Mouse (Mus musculus) heart, postnatal 0 days (tissue): ENCODE results near the gene Fbxo44. TPM values are rescaled to one million over a fixed set of nuclear protein-coding genes. Genes with fewer than 3 reads are reported as not detected.

Experiments
- ATAC-seq: fragments of 200-750 bp; cut with Nextera tagmentation; 2 replicates; pipeline ENCODE4 v1.8.0; 2017; ENCODE audit warnings: low read depth, moderate number of reproducible peaks, moderate library complexity; ENCODE audit not compliant: insufficient read depth
- DNase-seq: peaks from one replicate; pipeline ENCODE4 v3.0.0-alpha.2; 2016; ENCODE audit warnings: low spot score
- H3K27ac ChIP-seq: fragments of 300-500 bp; sonication (generic); 2 replicates; pipeline ENCODE4 v1.5.1; 2014; ENCODE audit warnings: low read depth, mild to moderate bottlenecking
- H3K27me3 ChIP-seq: fragments of 300-500 bp; sonication (generic); 2 replicates; pipeline ENCODE4 v1.6.1; 2014; ENCODE audit warnings: low read length, mixed read lengths; ENCODE audit not compliant: control insufficient read depth, insufficient read depth
- H3K36me3 ChIP-seq: fragments of 300-500 bp; sonication (generic); replicated peaks from 2 replicates; pipeline ENCODE4 v1.6.1; 2014; ENCODE audit warnings: low read length, mixed read lengths; ENCODE audit not compliant: control insufficient read depth, insufficient read depth
- H3K4me1 ChIP-seq: fragments of 300-500 bp; sonication (generic); 2 replicates; pipeline ENCODE4 v1.6.1; 2014; ENCODE audit warnings: antibody characterized with exemption; ENCODE audit not compliant: control insufficient read depth, insufficient read depth
- H3K4me2 ChIP-seq: fragments of 300-500 bp; sonication (generic); 2 replicates; pipeline ENCODE4 v1.6.1; 2014; ENCODE audit warnings: low read depth, mild to moderate bottlenecking, low read length, moderate library complexity
- H3K4me3 ChIP-seq: fragments of 300-500 bp; sonication (generic); 2 replicates; pipeline ENCODE4 v1.5.1; 2014; ENCODE audit warnings: low read depth, low read length
- H3K9ac ChIP-seq: fragments of 300-500 bp; sonication (generic); replicated peaks from 2 replicates; pipeline ENCODE4 v1.6.1; 2014; ENCODE audit warnings: low read depth, low read length, mixed read lengths
- H3K9me3 ChIP-seq: fragments of 300-500 bp; sonication (generic); replicated peaks from 2 replicates; pipeline ENCODE4 v1.6.1; 2016; ENCODE audit warnings: low read length; ENCODE audit not compliant: control insufficient read depth
- CTCF ChIP-seq: IDR thresholded peaks from 2 replicates; pipeline ENCODE4 v1.5.1; 2016; ENCODE audit warnings: antibody characterized with exemption, control low read depth, low read depth
- EP300 ChIP-seq: IDR thresholded peaks from 2 replicates; pipeline ENCODE4 v1.6.1; 2016; ENCODE audit warnings: antibody characterized with exemption, low read depth
- WGBS: fragments of 180-500 bp; shearing (Covaris S2); extraction: QIAGEN DNeasy Blood & Tissue Kit; methylation state at CpG from one replicate; pipeline ENCODE4 v1.1.7; 2014; 5-methylcytosine and 5-hydroxymethylcytosine counted together
- microRNA-seq: library from miRNA; unstranded; fragments of <30 nt; microRNA quantifications from one replicate; pipeline ENCODE4, GENCODE M21; 2016
- polyA plus RNA-seq: library from polyadenylated mRNA; unstranded; fragments of >200 nt; fragmentation: Nextera tagmentation; extraction: Ambion mirVana; gene quantifications from 2 replicates; pipeline ENCODE4 v1.2.1, GENCODE M21; 2015
- total RNA-seq: library from RNA; depleted of rRNA; stranded (reverse); fragments of >200 nt; gene quantifications from 2 replicates; pipeline ENCODE4 v1.2.3, GENCODE M21; 2014; ENCODE audit warnings: low replicate concordance; rRNA removed

The Fbxo44 gene
- total and polyA plus RNA-seq, 2 experiments from 2014 or later, result 32.1 to 88.4 TPM

GRCm38 (mm10) chr4:148108565-148109100 is 51.6 kb downstream of the Fbxo44 start:
- H3K27me3 ChIP-seq, result no peaks in the 10 kb centered on the region
- no peak for ATAC-seq
- no peaks in the 10 kb centered on the region for H3K36me3 ChIP-seq
- WGBS, result 43% methylated on average over 7 of the region's 7 CpGs
- H3K4me1 ChIP-seq, result no peaks in the 10 kb centered on the region
- H3K4me3 ChIP-seq, result no peak overlapping the region
- DNase-seq, result no peak
- no peaks in the 10 kb centered on the region for H3K9me3 ChIP-seq
- TF ChIP-seq EP300 (no peak), CTCF (no peak)
- H3K27ac ChIP-seq, result no peak overlapping the region
- no peak overlapping the region for H3K9ac ChIP-seq
- no peak overlapping the region for H3K4me2 ChIP-seq

- no peaks in the 10 kb centered on the region for H3K9me3 ChIP-seq
- H3K27me3 ChIP-seq, result no peaks in the 10 kb centered on the region
- no peak overlapping the region for H3K9ac ChIP-seq
- no peak overlapping the region for H3K27ac ChIP-seq
- ATAC-seq, result no peak
- no peaks in the 10 kb centered on the region for H3K36me3 ChIP-seq
- H3K4me1 ChIP-seq, result no peaks in the 10 kb centered on the region
- no peak overlapping the region for H3K4me3 ChIP-seq
- DNase-seq, result no peak
- WGBS, result 49% methylated on average over 22 of the region's 22 CpGs
- H3K4me2 ChIP-seq, result no peak overlapping the region
- TF ChIP-seq EP300, result no peak
- no peak for TF ChIP-seq CTCF
Observed at GRCm38 (mm10) chr4:148107621-148108291, 52.5 kb downstream of the Fbxo44 start.

- DNase-seq (no peak), ATAC-seq (no peak)
- Histone ChIP-seq H3K36me3 (no peaks in the 10 kb centered on the region), H3K4me2 (no peak overlapping the region), H3K9ac (no peak overlapping the region), H3K27ac (no peak overlapping the region), H3K9me3 (no peaks in the 10 kb centered on the region), H3K27me3 (0 out of 2 replicates have a peak, but pooled peaks cover 5% of the 10 kb centered on the region), H3K4me3 (no peak overlapping the region), H3K4me1 (no peaks in the 10 kb centered on the region)
- TF ChIP-seq EP300 (no peak), CTCF (no peak)
- WGBS, result 71% methylated on average over 3 of the region's 3 CpGs
Observed at GRCm38 (mm10) chr4:148104146-148104545, 56.1 kb downstream of the Fbxo44 start.

Small RNA genes lying within 50 kb of the gene (microRNA-seq; reads per million reads assigned to microRNA genes)
- gene Mir7022, result not detected

Other genes with a start within 250 kb of the Fbxo44 start
- gene Plod1, start 223.7 kb downstream of the Fbxo44 start, total RNA-seq, result 84.0 and 107 TPM in 2 replicates
- 48.9 and 55.6 TPM in 2 replicates for gene Plod1, start 223.7 kb downstream of the Fbxo44 start, polyA plus RNA-seq
- gene 2510039O18Rik, start 219.6 kb downstream of the Fbxo44 start, total RNA-seq, result 76.2 and 82.2 TPM in 2 replicates
- gene 2510039O18Rik, start 219.6 kb downstream of the Fbxo44 start, polyA plus RNA-seq, result 8.9 and 10.4 TPM in 2 replicates
- gene Nppb, start 174.7 kb downstream of the Fbxo44 start, total RNA-seq, result 831 and 1,183 TPM in 2 replicates
- 188 and 473 TPM in 2 replicates for gene Nppb, start 174.7 kb downstream of the Fbxo44 start, polyA plus RNA-seq
- 2,556 and 3,370 TPM in 2 replicates for gene Nppa, start 159.8 kb downstream of the Fbxo44 start, total RNA-seq
- 9,636 and 10,119 TPM in 2 replicates for gene Nppa, start 159.8 kb downstream of the Fbxo44 start, polyA plus RNA-seq
- gene Clcn6, start 121.7 kb downstream of the Fbxo44 start, total RNA-seq, result 14.7 and 16.3 TPM in 2 replicates
- 3.5 and 4.3 TPM in 2 replicates for gene Clcn6, start 121.7 kb downstream of the Fbxo44 start, polyA plus RNA-seq
- gene Mthfr, start 121.4 kb downstream of the Fbxo44 start, total RNA-seq, result 29.2 and 37.6 TPM in 2 replicates
- 6.0 and 6.3 TPM in 2 replicates for gene Mthfr, start 121.4 kb downstream of the Fbxo44 start, polyA plus RNA-seq
- gene Agtrap, start 72.5 kb downstream of the Fbxo44 start, total RNA-seq, result 21.2 and 31.4 TPM in 2 replicates
- gene Agtrap, start 72.5 kb downstream of the Fbxo44 start, polyA plus RNA-seq, result 22.9 and 25.2 TPM in 2 replicates
- gene Mad2l2, start 30.1 kb downstream of the Fbxo44 start, total RNA-seq, result 6.1 and 6.7 TPM in 2 replicates
- 36.2 and 40.1 TPM in 2 replicates for gene Mad2l2, start 30.1 kb downstream of the Fbxo44 start, polyA plus RNA-seq
- gene Draxin, start 29.8 kb downstream of the Fbxo44 start, total RNA-seq, result not detected in 2 replicates
- 0.01 and 0.03 TPM in 2 replicates for gene Draxin, start 29.8 kb downstream of the Fbxo44 start, polyA plus RNA-seq
- 84.6 and 86.0 TPM in 2 replicates for gene Fbxo6, start 8.3 kb downstream of the Fbxo44 start, total RNA-seq
- 31.6 and 35.4 TPM in 2 replicates for gene Fbxo6, start 8.3 kb downstream of the Fbxo44 start, polyA plus RNA-seq
- not detected in 2 replicates for gene Fbxo2, start 139 bp upstream of the Fbxo44 start, total RNA-seq
- gene Fbxo2, start 139 bp upstream of the Fbxo44 start, polyA plus RNA-seq, result 0.11 and 0.12 TPM in 2 replicates
- gene Disp3, start 127.5 kb upstream of the Fbxo44 start, total RNA-seq, result 0.39 TPM in 1 of 2 replicates, not detected in the other
- gene Disp3, start 127.5 kb upstream of the Fbxo44 start, polyA plus RNA-seq, result 0.11 TPM in 1 of 2 replicates, not detected in the other